Mouse (Mus musculus) CD4-positive, CD25-positive, alpha-beta regulatory T cell, adult 2 months (primary cell): ENCODE data around the gene Cacnb4.

ENCODE experiments used
- DNase-seq: peaks from one replicate; pipeline ENCODE4 v3.0.0-alpha.2; 2012; ENCODE audit warnings: low read depth, low spot score

The Cacnb4 gene

DNA sequence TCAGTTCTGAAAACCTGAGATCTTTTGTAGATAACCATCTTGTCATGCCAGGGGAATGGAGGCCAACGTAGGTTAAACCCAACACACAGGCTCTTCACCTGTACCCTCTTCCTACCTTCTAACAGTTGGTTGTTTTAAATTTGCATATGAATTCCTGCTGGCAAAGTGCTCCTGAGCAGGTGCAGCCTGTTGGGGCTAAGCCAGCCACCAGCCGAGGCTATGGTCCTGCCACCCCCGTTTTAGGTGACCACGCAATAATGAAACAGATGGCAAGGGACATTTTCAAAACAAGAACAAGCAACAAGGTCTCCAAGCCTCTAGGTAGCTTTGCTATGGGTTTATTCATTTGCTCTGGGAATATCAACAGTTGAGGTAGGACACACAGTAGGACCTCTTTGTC is 200.8 kb downstream of the Cacnb4 start:
- DNase-seq = no peak

DNA sequence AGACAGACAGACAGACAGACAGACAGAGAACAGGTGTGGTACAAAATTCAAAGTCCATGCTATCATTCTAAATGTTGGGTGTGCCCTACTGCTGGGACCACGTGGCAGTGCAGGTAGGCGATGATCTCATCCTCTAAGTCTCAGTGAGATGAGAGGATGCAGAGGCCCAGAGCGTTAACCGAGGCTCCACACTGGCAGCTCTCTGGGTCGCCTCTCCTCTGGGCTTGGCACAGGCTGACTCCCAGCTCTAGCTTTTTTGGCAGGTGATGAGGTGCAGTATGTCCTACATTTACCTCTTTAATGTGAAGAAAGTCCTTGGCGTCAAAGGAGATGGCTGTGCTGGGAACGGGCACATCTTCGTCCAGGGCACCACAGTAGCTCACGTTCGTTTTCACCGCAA is 202.1 kb downstream of the Cacnb4 start:
- no peak for DNase-seq

- DNase-seq = no peak
These were observed 204.9 kb downstream of the Cacnb4 start for GRCm38 (mm10) chr2:52471545-52472291.

GRCm38 (mm10) chr2:52470044-52470560 is 206.5 kb downstream of the Cacnb4 start:
- no peak for DNase-seq

- no peak for DNase-seq
These were observed 209.0 kb downstream of the Cacnb4 start for GRCm38 (mm10) chr2:52467629-52468028.

DNA sequence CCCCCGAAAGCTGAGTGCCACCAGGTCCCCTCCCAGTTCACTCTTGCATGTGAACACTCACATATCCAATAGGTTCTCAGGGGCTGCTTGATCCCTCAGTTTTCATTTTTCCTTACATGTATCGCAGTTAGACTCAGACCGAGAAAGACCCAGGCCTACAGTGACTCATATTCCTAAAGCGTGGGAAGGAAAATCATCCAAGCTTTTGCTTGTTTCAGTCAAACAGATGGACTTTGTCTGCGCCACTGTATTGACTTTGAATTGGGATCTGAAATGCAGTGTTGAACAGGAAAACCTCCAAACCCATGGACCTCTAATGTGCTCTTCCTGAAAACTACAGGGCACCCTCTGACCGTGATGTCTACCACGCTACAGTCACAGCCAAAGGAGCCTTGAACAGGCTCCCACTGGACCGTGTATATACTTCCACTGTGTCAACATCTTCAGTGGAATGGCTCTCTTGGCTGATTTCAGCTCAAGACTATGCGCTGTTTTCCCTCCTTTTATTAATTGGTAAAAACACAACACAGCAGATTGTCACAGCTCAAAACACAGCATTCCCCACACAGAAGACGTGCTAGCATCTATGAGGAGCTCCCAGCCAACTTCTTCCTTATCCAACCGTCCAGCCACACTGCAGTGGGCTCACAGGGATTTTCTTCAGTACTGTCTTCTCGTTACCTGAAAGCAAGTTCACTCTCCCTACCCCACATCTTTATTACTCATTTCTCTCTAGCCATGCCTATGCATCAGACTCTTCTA is 215.2 kb downstream of the Cacnb4 start:
- no peak for DNase-seq

DNA sequence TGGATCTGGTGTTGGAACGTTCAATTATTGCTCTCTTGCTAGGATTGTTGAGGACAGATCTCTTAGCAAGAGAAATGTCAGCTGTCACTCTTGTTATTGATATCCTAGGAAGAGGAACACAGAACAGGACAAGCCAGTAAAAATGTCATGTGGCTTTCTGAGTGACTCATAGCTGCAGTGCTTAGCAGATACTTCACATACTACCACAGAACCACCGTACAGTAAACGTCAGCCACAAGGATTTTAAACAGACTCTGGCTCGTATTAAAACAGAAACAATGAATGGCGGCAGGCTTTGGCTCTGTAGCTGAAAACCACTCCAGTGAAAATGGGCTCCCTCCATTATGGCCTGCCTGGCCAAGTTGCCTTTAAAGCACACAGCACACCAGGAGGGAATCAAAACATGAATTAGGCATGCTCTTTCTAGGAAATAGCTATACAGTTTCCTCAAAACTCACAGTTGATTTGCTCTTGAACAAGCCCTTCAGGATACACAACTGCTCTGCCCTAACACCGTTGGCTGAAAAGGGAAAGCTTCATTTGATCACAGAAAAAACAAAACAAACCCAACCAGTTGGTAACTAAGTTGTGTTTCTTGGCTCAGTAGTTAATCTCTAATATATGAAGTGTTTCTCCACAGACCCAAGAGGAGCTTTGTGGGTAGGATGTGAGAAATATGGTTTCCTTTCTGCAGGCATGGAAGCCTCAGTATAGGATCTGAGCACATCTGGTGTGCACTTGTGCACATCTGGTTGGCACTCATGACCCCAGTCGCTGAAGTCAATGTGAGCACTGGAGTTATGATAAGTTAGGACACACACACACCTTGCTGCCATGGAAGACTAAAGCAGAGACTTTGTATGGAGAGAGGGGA is 220.8 kb downstream of the Cacnb4 start:
- DNase-seq = no peak

- no peak for DNase-seq
These were observed 226.8 kb downstream of the Cacnb4 start for GRCm38 (mm10) chr2:52449818-52450217.

DNA sequence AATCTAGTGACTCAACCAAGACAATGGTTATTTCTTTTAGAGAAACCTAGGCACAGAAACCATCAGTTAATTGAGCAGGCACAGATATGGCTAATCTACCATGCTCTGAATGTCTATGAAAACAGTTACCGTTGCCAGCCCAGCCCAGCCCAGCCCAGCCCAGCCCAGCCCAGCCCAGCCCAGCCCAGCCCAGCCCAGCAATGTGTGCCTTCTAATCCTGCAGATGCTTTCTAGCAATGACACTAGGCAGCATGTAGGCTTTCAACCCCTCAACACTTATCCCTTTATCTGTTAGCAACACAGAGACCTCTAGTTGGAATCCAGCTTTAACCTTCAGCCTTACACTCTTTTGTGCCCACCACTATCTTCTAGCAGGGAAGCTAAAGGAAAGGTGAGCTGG is 227.7 kb downstream of the Cacnb4 start:
- no peak for DNase-seq

DNA sequence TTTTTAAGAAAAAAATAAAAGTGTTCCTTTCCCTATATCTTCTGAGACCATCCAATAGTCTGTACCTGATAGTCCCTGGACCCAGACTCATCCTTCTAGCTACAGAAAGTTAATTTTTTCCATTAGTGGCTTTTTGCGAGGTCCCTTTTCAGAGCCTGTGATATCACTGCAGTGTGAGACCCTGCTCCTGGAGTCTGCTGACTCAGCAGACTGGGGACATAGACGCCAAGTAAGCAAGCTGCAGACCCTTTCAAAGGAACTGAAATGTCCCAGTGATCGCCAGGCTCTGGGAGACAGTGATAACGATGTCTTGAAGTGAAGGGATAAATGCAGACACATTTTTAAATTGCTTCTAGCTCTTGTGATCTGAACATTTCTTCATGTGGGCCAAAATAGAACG is 230.0 kb downstream of the Cacnb4 start:
- DNase-seq = no peak

- no peak for DNase-seq
These were observed 234.5 kb downstream of the Cacnb4 start for GRCm38 (mm10) chr2:52442125-52442524.

DNA sequence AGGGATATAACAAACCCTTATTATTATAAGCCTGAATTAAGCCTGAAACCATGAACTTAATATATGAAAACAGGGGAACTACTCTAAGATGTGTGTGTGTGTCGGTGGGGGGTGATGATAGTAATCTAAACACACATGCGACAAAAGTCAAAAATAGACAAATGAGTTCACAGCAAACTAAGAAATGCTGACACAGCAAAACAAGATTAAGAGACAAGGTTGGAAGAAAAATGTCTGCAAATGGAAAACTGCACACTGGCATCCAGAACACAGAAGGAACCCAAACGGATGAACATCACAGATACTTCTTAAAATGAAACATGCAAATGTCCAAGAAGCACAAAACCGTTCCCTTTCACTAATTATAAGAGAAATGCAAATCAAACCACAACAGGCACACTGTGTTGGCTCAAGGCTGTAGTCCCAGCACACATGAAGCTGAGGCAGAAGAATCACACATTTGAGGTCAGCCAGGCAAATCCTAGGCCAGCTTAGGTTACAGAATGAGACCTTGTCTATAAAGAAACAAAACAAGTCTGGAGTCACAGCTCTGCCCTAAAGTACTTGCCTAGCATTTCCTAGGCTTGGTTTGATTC is 236.1 kb downstream of the Cacnb4 start:
- no peak for DNase-seq

DNA sequence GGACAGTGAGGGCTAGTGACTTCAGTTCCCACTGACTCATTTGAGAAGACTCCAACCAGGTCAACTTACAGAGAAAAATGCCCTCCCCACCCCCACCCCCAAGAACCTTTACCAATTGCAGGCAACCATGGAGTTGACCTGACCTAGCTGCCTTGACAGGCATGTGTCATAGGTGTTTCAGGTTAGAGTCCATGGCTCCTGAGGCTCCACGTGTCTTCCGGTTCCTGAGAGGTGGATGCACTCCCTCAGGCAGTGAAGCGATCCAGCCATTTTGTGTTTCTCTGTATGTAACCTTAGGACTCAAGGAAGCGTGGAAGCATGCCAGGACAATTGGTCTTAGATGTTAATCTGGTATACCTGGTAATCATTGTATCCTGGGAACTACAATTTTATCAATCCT is 238.2 kb downstream of the Cacnb4 start:
- DNase-seq = no peak

- no peak for DNase-seq
These were observed 238.6 kb downstream of the Cacnb4 start for GRCm38 (mm10) chr2:52438013-52438412.

DNA sequence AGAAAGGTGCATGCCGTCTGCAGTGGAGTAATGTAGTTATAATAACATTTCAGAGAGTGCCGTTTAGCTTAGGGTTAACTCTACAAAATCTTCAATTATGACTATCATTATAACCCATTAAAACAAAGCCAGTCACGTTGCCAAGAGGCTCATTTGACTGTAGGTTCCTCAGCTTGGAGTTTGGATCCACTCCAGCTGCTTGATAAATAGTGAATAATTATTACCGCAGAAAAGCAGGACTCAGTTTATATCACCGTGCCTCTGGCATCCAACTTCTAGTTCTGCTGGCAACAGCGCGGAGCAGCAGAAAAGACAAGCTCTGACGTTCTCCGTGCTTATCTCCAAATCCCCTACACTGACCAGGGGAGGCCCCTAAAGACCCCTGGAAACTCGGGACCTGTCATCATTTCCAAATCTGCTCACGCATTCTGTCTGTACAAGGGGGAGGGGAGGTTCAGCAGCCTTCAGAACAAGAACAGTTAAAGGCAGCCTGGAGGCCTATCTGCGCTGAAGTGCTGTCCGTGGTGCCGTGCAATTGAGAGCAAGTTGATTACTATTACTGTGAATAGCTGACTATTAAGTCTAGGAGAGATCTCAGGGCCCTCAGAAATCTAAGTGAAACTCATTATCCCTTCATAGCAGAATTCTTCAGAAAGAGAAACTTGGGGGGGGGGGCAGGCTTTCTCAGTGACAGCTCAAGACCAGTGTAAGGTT is 240.6 kb downstream of the Cacnb4 start:
- DNase-seq = no peak

DNA sequence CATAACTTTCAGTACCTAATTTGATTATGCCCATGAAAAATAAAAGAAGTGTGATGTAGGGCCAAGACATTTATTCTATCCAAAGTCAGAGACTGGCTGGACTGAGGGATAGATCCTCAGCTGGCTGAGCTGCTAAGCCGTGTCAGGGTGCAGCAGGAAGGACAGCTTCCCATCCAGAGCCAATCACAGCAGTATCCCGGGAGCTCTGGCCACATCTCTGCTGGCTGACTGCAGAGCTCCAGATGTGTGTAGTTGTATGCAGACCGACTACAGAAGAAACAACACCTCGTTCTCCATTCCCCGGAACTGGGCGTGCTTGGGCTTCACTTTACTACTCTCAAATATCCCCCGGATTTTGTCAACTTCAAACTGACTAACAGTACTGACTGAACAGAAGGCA is 243.3 kb downstream of the Cacnb4 start:
- no peak for DNase-seq

GRCm38 (mm10) chr2:52427383-52427782 is 249.2 kb downstream of the Cacnb4 start:
- no peak for DNase-seq

- DNase-seq = no peak
These were observed 250.6 kb downstream of the Cacnb4 start for GRCm38 (mm10) chr2:52426041-52426440.

GRCm38 (mm10) chr2:52425523-52425795 is 251.2 kb downstream of the Cacnb4 start:
- no peak for DNase-seq

GRCm38 (mm10) chr2:52424747-52425522 is 251.7 kb downstream of the Cacnb4 start, which contains the start of gene Arl5a:
TSS of gene Arl5a (minus strand) at chr2:52424901.
- peak; percentile 95 for DNase-seq
